In genomic region chr7:38220866-38221265, GRCm38 (mm10) we compare ENCODE assay signal across 18 mouse cellular contexts. TPM values are rescaled to one million over a fixed set of nuclear protein-coding genes. Genes with fewer than 3 reads are reported as not detected.
DNase-seq lines count a peak whose midpoint lies in the region; ATAC-seq and TF ChIP-seq lines count a peak whose summit lies in the region.
"Had no signal": no experiment of that assay in that cellular context is flagged by ENCODE, and none has a peak within 500 bp of the region (broad histone marks: within the 10 kb centered on the region; RNA-seq: fewer than 3 reads in every experiment).

No protein-coding gene starts in this region.

- peak overlapping the region; percentile 45; the same call in 1 of the 2 replicates for H3K27ac ChIP-seq in testis, adult 2 months (ENCODE audit: control insufficient read depth, insufficient read depth, low read depth, low read length)
- peak overlapping the region; percentile 18; the same call in 1 of the 2 replicates for H3K27ac ChIP-seq in small intestine, adult 2 months (ENCODE audit: insufficient read depth, low read depth, low read length)
- H3K27ac ChIP-seq in forebrain, embryonic 16.5 days (ENCODE audit: low read length), result no peak overlapping the region
- H3K27ac ChIP-seq: embryonic facial prominence, embryonic 10.5 days; embryonic facial prominence, embryonic 12.5 days; forebrain, embryonic 13.5 days; forebrain, embryonic 15.5 days had no signal

- H3K9ac ChIP-seq in forebrain, embryonic 16.5 days (replicated peaks; ENCODE audit: low read depth, low read length), result no peak overlapping the region
- H3K9ac ChIP-seq: embryonic facial prominence, embryonic 12.5 days; forebrain, embryonic 13.5 days; forebrain, embryonic 15.5 days had no signal

- TF ChIP-seq POLR2A in testis, adult 2 months (IDR thresholded peaks at IDR 0.05; ENCODE audit: control insufficient read depth, low read depth, low read length), result no peak
- no peak for TF ChIP-seq POLR2A in small intestine, adult 2 months (IDR thresholded peaks at IDR 0.05; ENCODE audit: low read depth, low read length)

- no peak overlapping the region for H3K4me3 ChIP-seq in testis, adult 2 months (ENCODE audit: control insufficient read depth, low read depth, low read length)
- no peak overlapping the region for H3K4me3 ChIP-seq in small intestine, adult 2 months (ENCODE audit: low read depth, low read length)
- H3K4me3 ChIP-seq in forebrain, embryonic 16.5 days (replicated peaks; ENCODE audit: low read length), result no peak overlapping the region
- H3K4me3 ChIP-seq: embryonic facial prominence, embryonic 10.5 days; embryonic facial prominence, embryonic 12.5 days; forebrain, embryonic 13.5 days; forebrain, embryonic 15.5 days had no signal

- TF ChIP-seq CTCF in testis, adult 2 months (IDR thresholded peaks at IDR 0.05; ENCODE audit: control insufficient read depth, insufficient read depth, insufficient replicate concordance, low read depth, low read length), result no peak
- no peak for TF ChIP-seq CTCF in small intestine, adult 2 months (IDR thresholded peaks at IDR 0.05; ENCODE audit: extremely low read depth, insufficient read length, insufficient replicate concordance, low read depth, low read length)

- no peaks in the 10 kb centered on the region for H3K9me3 ChIP-seq in forebrain, embryonic 16.5 days (ENCODE audit: control insufficient read depth, low read length)
- H3K9me3 ChIP-seq: embryonic facial prominence, embryonic 10.5 days; embryonic facial prominence, embryonic 12.5 days; forebrain, embryonic 13.5 days; forebrain, embryonic 15.5 days; G1E had no signal

- peak; percentile 40 for DNase-seq in kidney, adult 11 months
- DNase-seq in kidney, adult 18-20 months, result no peak
- DNase-seq in kidney, adult 9 months, result peak; percentile 58
- DNase-seq in kidney, postnatal 10 days, result no peak
- DNase-seq in testis, postnatal 14 days (ENCODE audit: low spot score), result no peak
- DNase-seq: adrenal gland, adult 8-10 months; adrenal gland, postnatal 14 days; adrenal gland, postnatal 36 days had no signal

- H3K4me1 ChIP-seq in testis, adult 2 months (ENCODE audit: control insufficient read depth, insufficient read depth, low read length), result peaks cover 4% of the 10 kb centered on the region
- H3K4me1 ChIP-seq in small intestine, adult 2 months (ENCODE audit: control insufficient read depth, insufficient read depth, insufficient read length, low read length), result peaks cover 36% of the 10 kb centered on the region
- no peaks in the 10 kb centered on the region for H3K4me1 ChIP-seq in forebrain, embryonic 16.5 days (replicated peaks; ENCODE audit: control insufficient read depth, insufficient read depth, low read length)
- H3K4me1 ChIP-seq: embryonic facial prominence, embryonic 12.5 days; forebrain, embryonic 13.5 days; forebrain, embryonic 15.5 days had no signal

- no peak overlapping the region for H3K4me2 ChIP-seq in forebrain, embryonic 16.5 days (ENCODE audit: low read length)
- H3K4me2 ChIP-seq: embryonic facial prominence, embryonic 12.5 days; forebrain, embryonic 13.5 days; forebrain, embryonic 15.5 days had no signal

- WGBS in small intestine, adult 2 months, result 86% methylated on average over 7 of the region's 7 CpGs
- 98% methylated on average over 7 of the region's 7 CpGs for WGBS in forebrain, embryonic 16.5 days

- no peak for ATAC-seq in forebrain, embryonic 16.5 days
- ATAC-seq: activated CD4-positive, CD25-positive, alpha-beta regulatory T cell, adult 4 months; forebrain, embryonic 13.5 days; forebrain, embryonic 15.5 days; Patski had no signal

- no peaks in the 10 kb centered on the region for H3K36me3 ChIP-seq in testis, adult 2 months (ENCODE audit: control insufficient read depth, insufficient read depth, low read length)
- peaks cover 12% of the 10 kb centered on the region for H3K36me3 ChIP-seq in small intestine, adult 2 months (ENCODE audit: control insufficient read depth, insufficient read depth, low read length)
- no peaks in the 10 kb centered on the region for H3K36me3 ChIP-seq in forebrain, embryonic 16.5 days (ENCODE audit: control insufficient read depth, insufficient read depth)
- H3K36me3 ChIP-seq: forebrain, embryonic 15.5 days had no signal

- H3K27me3 ChIP-seq in testis, adult 2 months (ENCODE audit: control insufficient read depth, insufficient read depth, low read length), result no peaks in the 10 kb centered on the region
- H3K27me3 ChIP-seq in small intestine, adult 2 months (ENCODE audit: control insufficient read depth, insufficient read depth, low read length), result no peaks in the 10 kb centered on the region
- H3K27me3 ChIP-seq in forebrain, embryonic 16.5 days (replicated peaks; ENCODE audit: control insufficient read depth, insufficient read depth, low read length), result no peaks in the 10 kb centered on the region
- H3K27me3 ChIP-seq: embryonic facial prominence, embryonic 12.5 days; forebrain, embryonic 13.5 days; forebrain, embryonic 15.5 days; Patski had no signal

RNA-seq across cellular contexts. Expression of gene Plekhf1, which starts 7.0 kb away (rescaled TPM):
- 2.7 and 2.8 TPM in 2 replicates for polyA plus RNA-seq in testis, adult 2 months (2012; rRNA removed)
- polyA plus RNA-seq in small intestine, adult 2 months (2012; rRNA removed), result 5.4 and 12.8 TPM in 2 replicates
- 0.42 and 0.71 TPM in 2 replicates for polyA plus RNA-seq in forebrain, embryonic 16.5 days (2015; fragmentation: Nextera tagmentation; extraction: Ambion mirVana)

RNA-seq across cellular contexts. Expression of gene 1600014C10Rik, which starts 37.8 kb away (rescaled TPM):
- 1.9 and 3.1 TPM in 2 replicates for polyA plus RNA-seq in testis, adult 2 months (2012; rRNA removed)
- polyA plus RNA-seq in small intestine, adult 2 months (2012; rRNA removed), result 8.8 and 27.4 TPM in 2 replicates
- polyA plus RNA-seq in forebrain, embryonic 16.5 days (2015; fragmentation: Nextera tagmentation; extraction: Ambion mirVana), result 17.7 and 18.7 TPM in 2 replicates

RNA-seq across cellular contexts. Expression of gene Pop4, which starts 50.4 kb away (rescaled TPM):
- polyA plus RNA-seq in testis, adult 2 months (2012; rRNA removed), result 12.5 and 14.0 TPM in 2 replicates
- polyA plus RNA-seq in small intestine, adult 2 months (2012; rRNA removed), result 3.3 and 3.7 TPM in 2 replicates
- polyA plus RNA-seq in forebrain, embryonic 16.5 days (2015; fragmentation: Nextera tagmentation; extraction: Ambion mirVana), result 88.1 and 91.0 TPM in 2 replicates

Comparison
In these comparisons a context has a peak if more than half of its experiments do, and no peak if none do; other contexts are left out.
1. DNase-seq: peak in kidney, adult 11 months (single experiment) and kidney, adult 9 months (single experiment); none in kidney, adult 18-20 months (single experiment), kidney, postnatal 10 days (single experiment) and testis, postnatal 14 days (single experiment).